Mouse (Mus musculus): Measurements from ENCODE around the gene Fbxl17. TPM values are rescaled to one million over a fixed set of nuclear protein-coding genes. Genes with fewer than 3 reads are reported as not detected.

The Fbxl17 gene
- polyA plus RNA-seq, 1 experiment from 2014 or later, result 29.0 TPM

DNA sequence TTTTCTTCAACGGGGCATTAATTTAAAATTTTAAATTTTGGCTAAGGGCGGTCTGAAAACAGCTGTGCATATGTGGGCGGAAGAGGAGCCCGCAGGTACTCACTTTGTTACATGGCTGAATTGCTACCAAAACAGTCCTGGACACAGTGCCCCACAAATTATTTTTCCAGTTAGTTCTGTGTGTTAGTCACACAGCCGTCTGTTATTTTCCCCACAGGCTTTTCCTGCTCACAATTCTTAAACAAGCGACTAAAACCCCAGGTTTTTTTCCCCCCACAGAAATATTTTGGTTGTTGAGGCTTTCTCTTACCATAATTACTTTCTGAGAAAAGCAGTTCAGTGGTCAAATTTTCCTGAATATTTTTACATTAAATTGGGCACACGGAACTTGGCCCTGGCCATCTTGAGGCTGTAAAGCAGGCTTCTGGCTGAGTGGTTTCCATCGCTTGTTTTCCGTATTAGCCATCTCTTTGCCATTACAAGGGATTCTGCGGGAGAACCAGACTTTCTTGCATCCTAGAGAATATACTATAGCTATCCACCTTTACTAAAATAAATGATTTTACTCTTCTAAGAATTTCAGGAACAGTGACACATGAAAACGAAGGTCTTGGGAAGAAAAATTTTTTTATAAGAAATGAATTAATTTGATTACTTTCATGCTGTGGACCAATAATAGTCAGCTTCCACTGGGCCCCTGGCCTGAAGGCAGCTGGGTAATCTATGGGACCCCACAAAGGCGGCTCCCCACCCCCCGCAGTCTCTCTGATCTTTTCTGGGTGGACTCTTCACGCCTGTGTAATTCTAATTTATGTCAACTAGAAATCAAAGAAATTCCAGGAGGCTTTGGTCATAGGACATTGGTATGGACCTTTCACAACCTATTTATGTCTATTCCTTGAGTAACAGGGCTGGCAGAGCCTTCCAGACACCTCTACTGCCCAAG lies 424.5 kb downstream of the Fbxl17 start:
- Histone ChIP-seq H3K9me3 (no peaks in the 10 kb centered on the region), H3K4me1 (replicated peaks) (peaks cover 81% of the 10 kb centered on the region), H3K36me3 (no peaks in the 10 kb centered on the region), H3K27ac (no peak overlapping the region), H3K27me3 (no peaks in the 10 kb centered on the region), H3K9ac (replicated peaks) (no peak overlapping the region), H3K4me2 (replicated peaks) (no peak overlapping the region), H3K4me3 (replicated peaks) (no peak overlapping the region)
- 45% methylated on average over 14 of the region's 14 CpGs for WGBS
- ATAC-seq, result peak; percentile 66

DNA sequence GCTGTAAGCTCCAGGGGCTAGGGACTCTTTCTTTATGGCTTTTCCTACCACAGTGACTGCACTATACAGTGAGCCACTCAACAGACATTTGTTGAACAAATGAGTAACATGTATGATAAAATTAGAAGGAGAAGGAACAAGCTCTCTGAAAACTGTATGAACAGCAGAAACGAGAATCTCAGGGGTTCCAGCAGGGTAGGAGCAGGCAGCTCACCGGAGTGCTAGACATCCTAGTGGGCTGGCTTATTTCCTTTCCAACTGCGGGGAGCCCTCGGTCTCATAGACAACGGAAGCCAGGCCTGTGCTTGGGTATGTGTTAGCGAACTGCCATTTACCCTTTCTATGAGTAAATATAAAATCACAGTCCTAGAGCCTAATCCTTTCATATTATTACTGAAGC lies 426.5 kb downstream of the Fbxl17 start:
- Histone ChIP-seq H3K4me2 (replicated peaks) (no peak overlapping the region), H3K4me3 (replicated peaks) (no peak overlapping the region), H3K4me1 (replicated peaks) (peaks cover 76% of the 10 kb centered on the region), H3K27me3 (0 out of 2 replicates have a peak, but pooled peaks cover 4% of the 10 kb centered on the region), H3K36me3 (no peaks in the 10 kb centered on the region), H3K27ac (no peak overlapping the region), H3K9me3 (no peaks in the 10 kb centered on the region), H3K9ac (replicated peaks) (no peak overlapping the region)
- WGBS, result 73% methylated on average over 6 of the region's 6 CpGs
- no peak for ATAC-seq

DNA sequence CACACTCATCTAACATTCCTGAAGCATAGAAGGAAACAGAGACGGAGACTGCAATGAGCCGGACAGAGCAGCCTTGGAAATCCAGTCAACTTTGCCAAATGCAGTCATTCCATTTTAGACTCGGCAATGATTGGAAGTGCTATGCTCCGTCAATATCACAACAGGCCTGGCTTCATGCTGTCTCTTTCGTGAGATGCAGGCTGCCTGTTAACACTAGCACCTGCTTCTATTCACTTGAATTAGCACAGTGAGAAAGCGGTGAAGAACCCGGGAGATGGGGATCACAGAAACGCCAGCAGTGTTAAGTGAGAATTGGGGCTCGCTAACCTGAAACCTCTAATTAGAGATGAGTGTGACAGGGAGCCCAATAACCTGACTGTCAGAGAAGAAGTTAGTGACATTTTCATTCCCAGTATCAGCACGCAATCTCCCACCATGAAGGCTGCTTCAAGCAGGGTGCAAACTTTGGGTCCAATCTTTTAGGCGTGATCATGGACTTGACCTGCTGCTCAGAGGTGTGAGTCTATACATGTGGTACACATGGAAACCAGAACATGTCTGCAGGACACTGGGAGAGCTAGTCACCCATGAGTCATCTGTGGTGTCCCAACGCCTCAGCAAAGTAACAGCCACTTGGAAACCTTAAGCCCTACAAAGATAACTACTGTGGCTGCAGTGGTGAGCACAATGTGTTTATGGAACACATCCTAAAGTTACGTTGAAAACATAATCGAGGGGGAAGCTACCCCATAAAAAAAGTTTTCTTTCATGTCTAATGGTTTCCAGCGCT lies 428.5 kb downstream of the Fbxl17 start:
- H3K4me1 ChIP-seq (replicated peaks), result peaks cover 60% of the 10 kb centered on the region
- H3K4me3 ChIP-seq (replicated peaks), result no peak overlapping the region
- 0 out of 2 replicates have a peak, but pooled peaks cover 2% of the 10 kb centered on the region for H3K36me3 ChIP-seq
- 66% methylated on average over 15 of the region's 15 CpGs for WGBS
- H3K9ac ChIP-seq (replicated peaks), result no peak overlapping the region
- H3K4me2 ChIP-seq (replicated peaks), result no peak overlapping the region
- ATAC-seq, result peak; percentile 35; the same call in 1 of the 2 replicates
- H3K27ac ChIP-seq, result no peak overlapping the region
- H3K27me3 ChIP-seq, result 0 out of 2 replicates have a peak, but pooled peaks cover 5% of the 10 kb centered on the region
- no peaks in the 10 kb centered on the region for H3K9me3 ChIP-seq

DNA sequence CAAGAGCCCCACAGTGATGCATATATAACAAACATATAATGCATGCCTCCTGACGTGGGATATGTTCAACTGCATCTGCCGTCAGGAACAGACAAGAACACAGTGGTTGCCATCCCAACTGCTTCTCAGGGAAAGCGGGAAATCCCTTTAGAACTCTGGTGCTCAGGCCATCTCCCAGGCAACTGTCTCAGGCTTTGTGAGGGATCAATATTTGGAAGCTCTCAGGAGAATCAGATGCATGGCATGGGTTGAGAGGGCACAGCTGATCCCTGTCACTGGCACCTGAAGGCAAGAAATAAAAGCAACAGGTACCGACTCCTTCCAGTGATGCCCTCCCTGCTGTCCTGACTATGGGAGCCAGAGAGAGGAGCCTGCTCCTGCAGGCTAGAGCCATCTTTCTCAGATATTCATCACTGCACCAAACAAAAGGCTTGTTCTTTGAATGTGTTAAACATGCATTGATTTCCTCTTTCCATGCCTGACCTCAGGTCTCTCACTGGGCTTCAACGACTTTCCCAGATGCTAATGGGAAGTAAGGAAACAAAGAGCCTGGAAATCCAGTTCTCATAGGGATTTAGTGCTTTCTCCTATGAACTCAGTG lies 429.6 kb downstream of the Fbxl17 start:
- no peak overlapping the region for H3K4me3 ChIP-seq (replicated peaks)
- 0 out of 2 replicates have a peak, but pooled peaks cover 5% of the 10 kb centered on the region for H3K27me3 ChIP-seq
- H3K27ac ChIP-seq, result 0 out of 2 replicates have a peak overlapping the region, but pooled peaks have one; percentile 31
- H3K36me3 ChIP-seq, result 0 out of 2 replicates have a peak, but pooled peaks cover 3% of the 10 kb centered on the region
- WGBS, result 11% methylated on average over 5 of the region's 5 CpGs
- no peaks in the 10 kb centered on the region for H3K9me3 ChIP-seq
- peak; percentile 57 for ATAC-seq
- H3K4me1 ChIP-seq (replicated peaks), result peaks cover 49% of the 10 kb centered on the region
- H3K4me2 ChIP-seq (replicated peaks), result no peak overlapping the region
- H3K9ac ChIP-seq (replicated peaks), result no peak overlapping the region

DNA sequence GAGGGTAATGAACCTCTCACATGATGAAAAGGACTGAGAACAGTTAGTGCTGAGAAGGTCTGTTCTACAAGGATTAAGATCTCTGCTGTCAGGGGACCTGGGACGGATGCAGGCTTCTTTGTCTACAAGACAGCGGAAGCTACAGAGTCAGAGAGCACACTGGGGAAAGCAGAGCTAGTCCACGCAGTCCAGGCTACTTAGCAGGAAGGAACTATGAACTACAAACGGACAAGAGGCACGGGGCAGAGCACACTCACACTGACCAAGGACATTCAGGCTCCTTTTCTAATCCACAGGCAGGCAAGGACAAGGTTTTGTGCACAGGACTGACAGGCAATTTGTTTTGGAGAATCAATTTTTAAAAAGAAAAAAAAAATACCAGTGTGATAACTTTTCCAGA lies 437.0 kb downstream of the Fbxl17 start:
- Histone ChIP-seq H3K4me1 (replicated peaks) (peaks cover 24% of the 10 kb centered on the region), H3K4me3 (replicated peaks) (no peak overlapping the region), H3K36me3 (0 out of 2 replicates have a peak, but pooled peaks cover 3% of the 10 kb centered on the region), H3K27me3 (no peaks in the 10 kb centered on the region), H3K9me3 (no peaks in the 10 kb centered on the region), H3K9ac (replicated peaks) (no peak overlapping the region), H3K27ac (no peak overlapping the region), H3K4me2 (replicated peaks) (no peak overlapping the region)
- no peak for ATAC-seq
- WGBS, result 15% methylated on average over 5 of the region's 5 CpGs

DNA sequence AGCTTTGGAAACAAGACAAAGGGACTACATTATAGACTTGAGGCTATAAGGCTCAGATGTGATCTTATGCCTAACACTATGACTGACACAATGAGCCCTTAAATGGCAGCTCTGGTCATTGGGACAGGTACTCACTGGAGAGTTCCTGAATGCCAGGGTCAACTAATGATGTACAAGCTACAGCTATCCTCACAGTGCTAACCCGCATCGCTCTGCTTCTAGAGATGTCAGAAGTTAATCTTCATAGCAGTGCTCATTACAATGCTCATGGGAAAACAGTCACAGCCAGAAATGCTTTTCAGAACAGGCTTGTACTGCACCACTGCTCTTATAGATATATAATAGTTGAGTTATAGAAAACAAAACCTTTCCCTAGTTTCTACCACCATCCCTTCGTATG lies 438.0 kb downstream of the Fbxl17 start:
- Histone ChIP-seq H3K9ac (replicated peaks) (no peak overlapping the region), H3K27ac (no peak overlapping the region), H3K4me2 (replicated peaks) (no peak overlapping the region), H3K36me3 (0 out of 2 replicates have a peak, but pooled peaks cover 3% of the 10 kb centered on the region), H3K4me3 (replicated peaks) (no peak overlapping the region), H3K4me1 (replicated peaks) (peaks cover 27% of the 10 kb centered on the region), H3K27me3 (no peaks in the 10 kb centered on the region), H3K9me3 (no peaks in the 10 kb centered on the region)
- 61% methylated on average over 3 of the region's 3 CpGs for WGBS
- peak; percentile 40; the same call in 1 of the 2 replicates for ATAC-seq

DNA sequence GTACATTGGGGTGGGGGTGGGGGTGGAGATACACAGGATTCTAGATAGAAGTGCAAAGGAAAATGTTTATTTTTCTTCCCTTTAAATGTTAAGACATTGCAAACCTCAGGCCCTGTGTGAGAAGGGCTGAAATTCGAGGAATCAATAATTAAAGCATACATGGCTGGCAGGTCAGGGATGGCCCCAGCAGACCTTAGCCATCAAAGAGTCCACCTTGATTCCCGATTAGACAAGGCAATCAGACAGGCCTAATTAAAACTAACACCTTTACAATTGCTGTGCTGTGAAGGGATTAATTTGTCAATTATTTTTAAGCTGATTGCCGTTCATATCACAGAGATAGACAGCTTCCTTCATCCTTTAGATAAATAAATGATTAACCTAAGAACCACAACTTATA lies 439.0 kb downstream of the Fbxl17 start:
- peak; percentile 53; the same call in 1 of the 2 replicates for ATAC-seq
- Histone ChIP-seq H3K4me3 (replicated peaks) (no peak overlapping the region), H3K36me3 (no peaks in the 10 kb centered on the region), H3K4me2 (replicated peaks) (no peak overlapping the region), H3K4me1 (replicated peaks) (peaks cover 27% of the 10 kb centered on the region), H3K27me3 (no peaks in the 10 kb centered on the region), H3K9me3 (no peaks in the 10 kb centered on the region), H3K27ac (no peak overlapping the region), H3K9ac (replicated peaks) (no peak overlapping the region)
- 45% methylated on average over 3 of the region's 3 CpGs for WGBS

DNA sequence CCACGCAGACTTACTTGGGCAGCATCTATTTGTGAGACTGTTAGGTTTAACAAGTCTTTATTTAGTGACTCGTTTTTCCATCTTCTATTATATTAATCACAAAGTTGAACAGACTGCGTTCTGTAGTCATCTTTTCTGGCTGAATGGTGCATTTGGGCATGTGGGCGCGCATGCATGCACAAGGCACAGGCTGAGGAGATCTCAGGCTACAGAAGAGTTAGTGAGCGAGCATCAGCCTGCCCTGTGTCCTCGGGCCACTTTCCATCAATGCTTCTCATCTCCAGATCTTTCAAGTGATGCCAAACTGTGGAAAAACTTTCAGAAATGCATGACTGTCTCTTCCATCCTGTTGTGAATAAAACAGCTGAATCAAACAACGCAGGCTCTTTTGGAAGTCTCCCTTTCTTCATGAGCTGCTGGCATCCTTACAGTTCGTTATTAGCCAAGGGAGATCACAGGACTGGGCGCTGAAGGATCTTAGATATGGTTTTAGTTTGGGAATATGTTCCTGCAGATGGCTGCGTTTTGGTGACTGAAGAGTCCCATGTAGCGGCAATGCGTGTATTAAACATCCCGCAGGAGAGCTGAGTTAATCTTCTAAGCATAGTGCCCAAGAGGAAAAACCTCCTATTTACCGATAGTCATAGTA lies 442.0 kb downstream of the Fbxl17 start:
- Histone ChIP-seq H3K27ac (no peak overlapping the region), H3K9me3 (no peaks in the 10 kb centered on the region), H3K4me3 (replicated peaks) (no peak overlapping the region), H3K9ac (replicated peaks) (no peak overlapping the region), H3K4me2 (replicated peaks) (no peak overlapping the region), H3K4me1 (replicated peaks) (peaks cover 27% of the 10 kb centered on the region), H3K36me3 (peaks cover 5% of the 10 kb centered on the region; the same call in 1 of the 2 replicates), H3K27me3 (no peaks in the 10 kb centered on the region)
- WGBS, result 77% methylated on average over 15 of the region's 15 CpGs
- ATAC-seq, result no peak

DNA sequence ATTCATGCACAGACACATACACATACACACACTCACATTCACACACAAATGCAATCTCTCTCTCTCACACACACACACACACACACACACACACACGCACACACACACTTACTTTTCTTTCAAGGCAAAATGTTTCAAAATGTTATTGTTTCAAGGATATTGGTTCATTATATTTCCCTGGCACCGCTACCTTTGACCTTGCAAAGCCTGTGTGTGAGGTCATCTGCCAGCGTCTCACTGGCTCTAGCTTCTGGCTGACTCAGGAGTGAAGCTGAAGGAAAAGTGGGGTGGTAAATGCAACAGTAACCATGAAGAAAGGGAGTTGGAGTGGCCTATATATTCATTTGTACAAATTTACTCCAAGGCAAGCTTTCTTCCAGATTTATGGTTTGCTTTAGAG lies 442.8 kb downstream of the Fbxl17 start:
- WGBS, result 89% methylated on average over 3 of the region's 3 CpGs
- H3K4me3 ChIP-seq (replicated peaks), result no peak overlapping the region
- peaks cover 27% of the 10 kb centered on the region for H3K4me1 ChIP-seq (replicated peaks)
- no peaks in the 10 kb centered on the region for H3K9me3 ChIP-seq
- ATAC-seq, result no peak
- no peak overlapping the region for H3K27ac ChIP-seq
- H3K9ac ChIP-seq (replicated peaks), result no peak overlapping the region
- H3K27me3 ChIP-seq, result no peaks in the 10 kb centered on the region
- H3K4me2 ChIP-seq (replicated peaks), result no peak overlapping the region
- H3K36me3 ChIP-seq, result peaks cover 9% of the 10 kb centered on the region; the same call in 1 of the 2 replicates

DNA sequence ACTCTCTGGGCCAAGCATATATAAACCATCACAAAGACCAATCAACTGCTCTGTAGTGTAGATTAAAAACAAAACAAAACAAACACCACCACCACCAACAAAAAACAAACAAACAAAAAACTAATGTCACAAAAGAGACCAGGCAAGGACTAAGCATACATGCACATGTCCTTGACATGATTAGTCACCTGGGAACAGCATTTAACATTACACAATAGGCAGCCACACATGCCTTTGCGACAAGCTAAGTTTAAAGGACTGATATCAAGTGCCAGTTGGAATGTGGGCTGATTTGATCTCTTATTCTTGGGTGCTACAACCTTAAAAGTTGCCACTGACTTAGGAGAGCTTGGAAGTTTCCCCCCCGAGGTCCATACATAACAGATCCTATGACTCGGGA lies 446.5 kb downstream of the Fbxl17 start:
- no peak for ATAC-seq
- 84% methylated on average over 3 of the region's 3 CpGs for WGBS
- Histone ChIP-seq H3K27me3 (no peaks in the 10 kb centered on the region), H3K9ac (replicated peaks) (no peak overlapping the region), H3K4me3 (replicated peaks) (no peak overlapping the region), H3K9me3 (no peaks in the 10 kb centered on the region), H3K4me1 (replicated peaks) (peaks cover 8% of the 10 kb centered on the region), H3K4me2 (replicated peaks) (no peak overlapping the region), H3K36me3 (peaks cover 9% of the 10 kb centered on the region; the same call in 1 of the 2 replicates), H3K27ac (no peak overlapping the region)

DNA sequence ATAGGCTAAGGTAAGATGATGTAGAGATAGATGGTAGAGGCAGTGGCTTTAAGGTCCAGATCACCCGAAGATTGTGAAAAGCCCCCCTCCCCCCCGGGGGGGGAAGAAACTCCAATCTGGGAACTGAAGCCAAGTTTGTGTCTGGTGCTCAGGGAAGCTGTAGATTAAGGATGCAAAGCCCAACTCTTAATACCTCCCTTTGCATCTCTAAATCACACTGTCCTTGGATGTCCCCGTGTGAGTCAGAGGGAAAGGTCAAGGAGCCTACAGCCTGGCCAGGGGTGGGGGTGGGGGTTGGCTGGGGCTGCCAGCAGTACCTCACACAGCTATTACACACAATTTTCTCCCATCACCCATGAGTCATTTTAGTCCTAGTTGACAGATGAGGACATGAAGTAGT lies 453.4 kb downstream of the Fbxl17 start:
- Histone ChIP-seq H3K27ac (no peak overlapping the region), H3K4me1 (replicated peaks) (peaks cover 8% of the 10 kb centered on the region; the same call in 1 of the 2 replicates), H3K4me3 (replicated peaks) (no peak overlapping the region), H3K9ac (replicated peaks) (no peak overlapping the region), H3K36me3 (no peaks in the 10 kb centered on the region), H3K4me2 (replicated peaks) (no peak overlapping the region), H3K27me3 (no peaks in the 10 kb centered on the region), H3K9me3 (no peaks in the 10 kb centered on the region; the same call in 1 of the 2 replicates)
- 62% methylated on average over 3 of the region's 3 CpGs for WGBS
- ATAC-seq, result no peak

All from midbrain, embryonic 13.5 days (tissue).